Mouse (Mus musculus) inflammation-experienced regulatory T-cells, adult 6 months (primary cell): ENCODE measurements around the gene Prdm16. TPM values are rescaled to one million over a fixed set of nuclear protein-coding genes. Genes with fewer than 3 reads are reported as not detected.

Experiments used
- ATAC-seq: one replicate; pipeline ENCODE4 v1.8.0; 2017
- polyA plus RNA-seq, 3 experiments: library from polyadenylated mRNA; unstranded; fragments of 100-300 nt; shearing (Covaris generic); gene quantifications; one replicate each; pipeline ENCODE4 v1.2.1; 2017

The Prdm16 gene
- polyA plus RNA-seq, 3 experiments from 2014 or later: 0.58 to 5.2 (median 0.91) TPM

- ATAC-seq: no peak
Measured at GRCm38 (mm10) chr4:154602409-154602808, 34.3 kb downstream of the Prdm16 start.

- no peak for ATAC-seq
Measured at GRCm38 (mm10) chr4:154601006-154601405, 35.7 kb downstream of the Prdm16 start.

- no peak for ATAC-seq
Measured at GRCm38 (mm10) chr4:154599977-154600376, 36.7 kb downstream of the Prdm16 start.

DNA sequence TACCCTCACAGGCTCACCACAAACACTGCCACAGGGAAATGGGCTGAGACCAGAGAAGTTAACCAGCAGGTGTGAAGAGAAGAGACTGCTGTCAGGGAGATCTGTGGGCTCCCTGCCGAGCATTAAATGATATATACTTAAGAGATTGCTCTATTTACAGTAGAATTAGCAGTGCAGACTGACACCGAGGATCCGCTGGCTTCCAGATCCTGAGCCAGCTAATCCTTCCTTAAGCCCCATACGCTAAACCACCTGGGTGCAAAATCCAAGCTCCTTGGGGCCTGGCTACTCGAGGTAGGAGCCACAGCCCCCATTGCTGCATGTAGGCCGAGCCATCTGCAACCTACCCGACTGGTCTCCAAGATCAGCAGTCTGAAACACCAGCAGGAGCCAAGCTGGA lies 38.3 kb downstream of the Prdm16 start:
- ATAC-seq: no peak

GRCm38 (mm10) chr4:154596805-154597204 lies 39.9 kb downstream of the Prdm16 start:
- no peak for ATAC-seq

- no peak for ATAC-seq
Measured at GRCm38 (mm10) chr4:154594761-154595556, 41.7 kb downstream of the Prdm16 start.

- no peak for ATAC-seq
Measured at GRCm38 (mm10) chr4:154594116-154594760, 42.4 kb downstream of the Prdm16 start.

DNA sequence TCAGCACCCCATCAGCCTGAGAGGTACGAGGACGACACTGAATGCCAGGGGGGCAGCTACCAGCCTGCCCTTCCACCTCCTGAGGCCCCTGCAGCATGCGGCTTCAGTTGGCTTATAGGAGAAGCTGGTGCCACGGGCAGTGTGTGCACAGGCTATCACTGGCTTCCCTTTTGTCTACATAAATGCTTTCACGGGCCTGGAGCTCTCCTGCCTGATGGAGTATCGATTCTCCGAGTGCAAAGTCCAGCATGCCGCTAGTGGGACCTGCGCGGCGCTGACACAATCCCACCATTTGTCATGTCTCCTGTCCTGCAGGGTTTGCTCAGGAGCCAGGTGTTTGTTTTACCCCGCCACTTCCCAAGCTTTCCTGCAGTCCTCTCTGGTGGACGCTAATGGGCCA lies 44.1 kb downstream of the Prdm16 start:
- no peak for ATAC-seq

- ATAC-seq: no peak
Measured at GRCm38 (mm10) chr4:154590910-154591309, 45.8 kb downstream of the Prdm16 start.

- ATAC-seq: no peak
Measured at GRCm38 (mm10) chr4:154586334-154586733, 50.3 kb downstream of the Prdm16 start.

DNA sequence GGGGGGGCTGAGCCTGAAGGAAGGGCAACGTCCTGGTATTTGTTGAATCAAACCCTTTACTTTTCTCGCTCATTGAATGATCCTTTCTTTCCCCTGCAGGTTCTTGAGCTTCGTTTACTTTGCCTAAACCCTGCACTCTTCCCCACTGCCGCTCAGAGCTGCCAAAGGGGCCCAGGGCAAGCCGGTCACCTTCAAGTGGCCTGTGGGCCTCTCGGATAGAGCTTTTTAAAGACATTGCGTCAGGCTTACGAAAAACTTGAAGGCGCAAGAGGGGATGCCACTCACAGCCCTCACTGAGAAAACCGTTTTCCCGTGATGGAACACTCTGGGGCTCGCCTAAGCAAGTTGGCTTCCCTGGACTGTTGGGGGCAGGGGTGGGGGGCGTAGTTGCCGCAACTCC lies 50.9 kb downstream of the Prdm16 start:
- no peak for ATAC-seq

DNA sequence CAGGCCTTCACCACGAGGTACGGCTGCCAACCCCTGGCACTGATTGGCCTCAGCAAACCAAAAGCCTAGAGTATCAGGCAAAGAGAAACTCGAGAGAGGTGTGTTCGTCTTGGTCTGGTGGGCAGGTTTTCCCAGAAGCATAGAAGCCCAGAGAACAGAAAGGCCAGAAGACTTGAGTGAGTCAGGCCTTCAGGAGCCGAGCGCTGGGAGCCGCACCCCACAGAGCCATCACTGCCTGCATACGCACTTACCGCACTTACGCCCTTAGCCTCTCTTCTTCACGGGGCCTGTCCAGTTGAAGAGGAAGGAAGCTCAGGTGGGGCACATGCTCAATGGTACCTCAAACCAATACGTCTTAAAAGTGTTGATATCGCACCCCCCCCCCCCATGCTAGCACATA lies 53.0 kb downstream of the Prdm16 start:
- no peak for ATAC-seq

GRCm38 (mm10) chr4:154582607-154583236 lies 54.0 kb downstream of the Prdm16 start:
- no peak for ATAC-seq

DNA sequence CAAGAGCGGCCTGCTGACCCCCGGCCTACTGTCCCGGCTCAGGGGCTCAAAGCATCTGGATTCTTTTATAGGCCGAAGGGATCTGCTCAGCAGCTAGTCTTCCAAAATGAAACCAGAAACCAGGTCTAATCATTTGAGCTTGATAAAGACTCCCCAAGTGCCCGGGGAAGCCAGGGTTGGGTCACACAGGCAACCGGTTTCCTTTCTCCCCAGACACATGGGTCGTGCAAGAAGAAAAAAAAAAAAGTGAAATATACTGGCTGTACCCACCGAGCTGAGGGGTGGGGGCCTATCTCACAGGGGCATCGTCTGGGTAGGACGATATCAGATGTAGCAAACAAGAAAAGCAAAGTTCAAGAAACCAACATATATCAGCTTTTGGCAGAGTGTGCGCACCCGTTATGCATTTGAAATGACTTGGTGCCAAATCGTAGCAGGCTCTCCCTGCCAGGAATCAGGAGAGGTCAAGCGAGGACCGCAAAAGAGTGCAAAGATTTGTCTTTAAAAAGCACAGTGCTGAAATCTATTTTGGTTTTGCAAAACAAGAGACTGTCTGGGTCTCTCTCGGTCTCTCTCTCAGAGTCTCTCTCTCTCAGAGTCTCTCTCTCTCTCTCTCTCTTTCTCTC lies 55.3 kb downstream of the Prdm16 start:
- no peak for ATAC-seq

DNA sequence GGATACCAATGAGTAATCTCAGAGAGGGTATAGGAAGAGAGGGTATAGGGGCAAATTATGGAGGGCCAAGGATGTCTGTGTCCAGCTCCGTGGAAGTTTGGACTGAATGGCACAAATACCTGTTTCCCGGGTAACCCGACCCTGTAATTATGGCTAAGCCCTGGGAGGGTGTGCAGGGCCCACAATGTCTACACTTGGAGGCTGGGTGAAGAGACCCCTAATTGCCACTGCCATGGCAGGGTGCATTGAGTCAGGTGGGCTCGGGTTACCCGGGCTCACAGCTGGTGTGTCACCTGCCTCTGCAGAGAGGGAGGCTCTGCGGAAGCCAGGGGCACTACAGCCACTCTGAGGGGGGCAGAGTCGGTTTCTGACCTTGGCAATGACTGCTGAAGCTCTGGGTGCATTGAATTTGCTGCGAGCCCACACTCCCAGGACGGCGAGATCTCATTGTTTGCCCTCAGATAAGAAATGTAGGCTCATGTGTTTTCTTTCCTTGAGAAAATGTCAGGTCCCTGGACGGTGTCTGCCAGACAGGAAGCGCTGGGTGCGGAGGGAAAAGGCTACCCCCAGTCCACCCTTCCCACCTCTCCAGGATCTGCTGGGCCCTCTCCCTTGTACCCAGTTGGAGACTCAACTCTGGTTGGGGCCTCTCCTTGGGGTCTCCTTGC lies 62.3 kb downstream of the Prdm16 start:
- no peak for ATAC-seq

DNA sequence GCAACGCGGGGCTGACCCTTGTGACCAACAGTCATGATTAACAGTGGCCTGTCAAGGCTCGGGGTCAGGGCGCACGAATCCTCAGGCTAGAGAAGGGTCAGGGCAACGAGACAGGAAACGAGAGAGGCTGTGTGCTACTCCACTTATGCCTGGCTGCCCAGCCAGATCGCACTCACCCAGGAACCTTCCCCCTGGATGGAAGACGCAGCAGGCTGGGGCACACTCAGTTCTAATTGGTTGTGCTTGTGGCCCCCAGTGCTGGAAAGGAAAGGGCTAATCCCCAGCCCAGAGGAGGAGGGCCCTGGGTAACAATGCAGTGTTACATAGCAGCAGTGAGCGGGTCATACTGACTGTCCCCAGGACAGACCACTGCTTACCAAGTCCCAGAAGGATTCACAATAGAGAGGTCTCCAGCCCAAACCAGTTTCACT lies 66.2 kb downstream of the Prdm16 start:
- ATAC-seq: no peak

DNA sequence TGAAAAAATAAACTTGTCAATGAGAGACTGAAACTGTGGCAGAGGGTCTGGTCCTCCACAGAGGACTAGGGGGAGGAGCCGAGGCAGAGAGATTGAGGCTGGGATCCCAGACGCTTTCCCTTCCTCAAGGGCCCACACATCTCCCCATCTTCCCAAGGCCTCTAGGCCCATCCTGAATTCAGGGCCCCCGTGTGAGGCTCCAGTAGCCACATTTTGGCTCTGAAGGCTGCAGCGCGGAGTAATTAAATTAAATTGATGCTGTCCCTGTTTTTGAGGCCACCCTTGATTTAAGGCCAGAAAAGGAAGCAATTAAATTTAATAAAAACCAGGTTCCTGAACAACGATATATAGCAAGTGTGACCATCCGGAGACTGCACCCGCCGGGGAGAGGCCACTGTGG lies 66.8 kb downstream of the Prdm16 start:
- ATAC-seq: no peak

DNA sequence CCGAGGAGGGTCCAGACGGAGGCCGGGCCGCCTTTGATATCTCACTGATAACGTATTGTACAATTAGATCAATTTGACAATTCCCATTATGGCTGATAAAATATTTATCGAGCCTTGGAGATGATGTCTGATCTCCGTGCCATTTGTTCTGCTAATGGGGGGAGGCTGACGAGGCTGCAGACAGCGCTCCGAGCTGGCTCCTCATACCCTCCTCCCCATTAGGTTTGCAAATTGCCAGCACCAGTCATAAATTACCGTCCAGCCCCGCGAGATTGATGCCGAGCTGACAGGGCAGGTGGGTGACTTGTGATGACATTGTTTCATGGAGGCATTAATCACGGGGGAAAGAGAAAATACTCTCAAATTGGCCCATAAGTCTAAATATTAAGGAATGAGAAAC lies 67.9 kb downstream of the Prdm16 start:
- ATAC-seq: no peak

- ATAC-seq: no peak
Measured at GRCm38 (mm10) chr4:154567942-154568341, 68.7 kb downstream of the Prdm16 start.

DNA sequence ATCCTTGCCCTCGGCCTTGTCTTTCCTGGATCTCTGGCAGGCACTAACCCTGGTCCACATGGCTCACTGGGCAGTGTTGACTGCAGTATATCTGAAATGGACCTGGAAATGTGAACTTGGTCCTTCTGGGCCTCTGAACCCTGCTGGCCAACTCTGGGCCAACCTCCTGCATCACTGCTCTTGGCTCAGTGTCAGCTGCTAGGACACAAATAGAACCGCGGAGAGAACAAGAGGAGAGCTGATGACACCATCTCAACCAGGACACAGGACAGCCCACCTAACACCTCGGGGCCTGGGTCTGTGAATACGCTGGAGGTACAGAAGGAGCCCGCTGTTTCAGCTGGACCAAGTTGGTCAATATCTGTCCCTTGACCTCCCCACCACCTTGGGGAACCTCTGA lies 73.5 kb downstream of the Prdm16 start:
- no peak for ATAC-seq

- no peak for ATAC-seq
Measured at GRCm38 (mm10) chr4:154558041-154558440, 78.6 kb downstream of the Prdm16 start.

DNA sequence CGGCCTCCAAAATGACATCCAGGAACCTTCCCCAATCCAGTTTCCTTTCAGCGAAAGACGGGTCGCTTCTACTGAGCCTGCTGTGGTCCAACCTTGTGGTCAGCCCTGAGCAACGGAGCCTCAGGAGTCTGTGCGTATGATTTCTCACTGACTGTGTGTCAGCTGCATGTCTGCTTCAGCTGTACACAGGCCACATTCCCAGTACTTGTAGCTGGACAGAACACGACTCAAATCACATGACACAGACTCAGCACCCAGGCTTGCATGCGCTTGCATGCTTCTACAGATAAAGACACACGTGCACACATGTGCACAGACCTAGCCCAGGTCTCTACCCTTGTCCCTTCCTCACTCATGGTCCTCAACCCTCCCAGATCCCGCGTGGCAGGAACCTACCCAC lies 79.5 kb downstream of the Prdm16 start:
- ATAC-seq: no peak

DNA sequence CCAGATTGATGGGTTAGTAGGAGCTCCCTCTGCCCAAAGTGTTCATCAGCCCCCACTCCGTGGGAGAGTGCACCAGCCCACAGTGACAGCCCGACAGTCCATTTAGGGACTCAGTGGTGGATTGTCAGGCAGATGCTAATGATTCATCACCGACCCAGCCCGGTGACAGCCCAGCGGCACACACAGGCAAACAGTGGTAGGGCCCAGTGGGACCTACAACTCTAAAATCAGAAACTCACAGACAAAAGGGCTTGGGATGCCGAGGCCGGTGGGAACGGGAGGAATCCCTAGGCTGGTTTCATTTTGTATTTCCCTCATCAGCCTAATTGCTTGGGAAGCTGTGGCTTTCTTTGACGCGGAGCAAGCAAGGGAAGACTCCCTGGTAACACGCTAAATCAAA lies 80.3 kb downstream of the Prdm16 start:
- no peak for ATAC-seq
